Mouse (Mus musculus) cerebral cortex, adult 2 months (tissue): Measurements from ENCODE around the gene Ccdc86.

Experiments
- WGBS: fragments of 180-500 bp; shearing (Covaris S2); methylation state at CpG from one replicate; pipeline ENCODE4 v1.1.7; 2018; 5-methylcytosine and 5-hydroxymethylcytosine counted together

Gene Ccdc86

GRCm38 (mm10) chr19:10948416-10948815 lies 650 bp downstream of the Ccdc86 start:
- WGBS: under 1% methylated on average over 20 of the region's 20 CpGs

GRCm38 (mm10) chr19:10947219-10947618 lies 1.8 kb downstream of the Ccdc86 start:
- WGBS: 75% methylated on average over 5 of the region's 5 CpGs

DNA sequence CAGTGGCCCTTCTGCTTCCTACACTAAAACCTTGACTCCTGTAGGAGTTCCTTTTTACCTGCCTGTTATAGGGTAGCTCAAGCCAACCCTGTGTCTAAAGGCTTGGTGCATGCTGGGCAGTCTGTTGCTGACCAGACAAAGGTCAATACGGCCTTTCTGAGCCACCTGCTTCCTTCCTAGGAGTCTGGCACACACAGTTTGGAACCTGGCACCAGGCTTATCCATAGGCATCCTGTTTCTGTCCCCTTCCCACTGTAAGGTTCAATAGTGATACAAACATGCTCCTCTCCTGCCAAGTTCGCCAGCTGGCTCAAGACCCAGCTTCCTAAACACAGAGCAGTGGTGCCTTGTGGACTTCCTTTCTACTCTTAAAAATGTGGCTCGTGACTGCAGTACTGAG lies 2.6 kb downstream of the Ccdc86 start:
- WGBS: 60% methylated on average over 3 of the region's 3 CpGs

DNA sequence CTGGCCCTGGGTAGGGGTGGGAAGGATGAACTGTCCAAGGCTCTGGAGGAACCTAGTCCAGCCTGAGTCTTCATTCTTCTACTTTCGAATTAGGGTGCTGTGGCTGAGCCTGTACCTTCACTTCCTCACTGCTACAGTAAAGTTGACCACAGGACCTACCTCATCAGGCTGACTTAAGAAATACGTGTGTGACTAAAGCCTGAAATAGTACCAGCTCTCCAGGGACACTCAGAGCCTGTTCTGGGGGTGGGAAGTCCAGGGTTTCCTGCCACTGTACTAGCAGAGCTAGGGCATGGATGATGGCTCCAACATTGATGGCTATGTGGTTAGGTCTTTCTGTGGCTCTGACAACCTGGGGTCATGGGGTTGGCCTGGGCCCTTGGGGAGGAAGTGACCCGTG lies 5.1 kb downstream of the Ccdc86 start:
- WGBS: 77% methylated on average over 3 of the region's 3 CpGs

GRCm38 (mm10) chr19:10940801-10941457 lies 8.1 kb downstream of the Ccdc86 start:
- WGBS: 8% methylated on average over 40 of the region's 40 CpGs

DNA sequence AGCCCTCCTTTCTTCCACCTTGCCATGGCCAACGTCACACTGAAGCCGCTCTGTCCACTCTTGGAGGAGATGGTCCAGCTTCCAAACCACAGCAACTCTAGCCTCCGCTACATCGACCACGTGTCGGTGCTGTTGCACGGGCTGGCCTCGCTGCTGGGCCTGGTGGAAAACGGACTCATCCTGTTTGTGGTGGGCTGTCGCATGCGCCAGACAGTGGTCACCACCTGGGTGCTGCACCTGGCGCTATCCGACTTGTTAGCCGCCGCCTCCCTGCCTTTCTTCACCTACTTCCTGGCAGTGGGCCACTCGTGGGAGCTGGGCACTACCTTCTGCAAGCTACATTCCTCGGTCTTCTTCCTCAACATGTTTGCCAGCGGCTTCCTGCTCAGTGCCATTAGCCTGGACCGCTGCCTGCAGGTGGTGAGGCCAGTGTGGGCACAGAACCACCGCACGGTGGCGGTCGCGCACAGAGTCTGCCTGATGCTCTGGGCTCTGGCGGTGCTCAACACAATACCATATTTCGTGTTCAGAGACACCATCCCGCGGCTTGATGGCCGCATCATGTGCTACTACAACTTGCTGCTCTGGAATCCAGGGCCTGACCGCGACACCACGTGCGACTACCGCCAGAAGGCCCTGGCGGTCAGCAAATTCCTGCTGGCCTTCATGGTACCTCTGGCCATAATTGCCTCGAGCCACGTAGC lies 8.8 kb downstream of the Ccdc86 start:
- 22% methylated on average over 37 of the region's 37 CpGs for WGBS

DNA sequence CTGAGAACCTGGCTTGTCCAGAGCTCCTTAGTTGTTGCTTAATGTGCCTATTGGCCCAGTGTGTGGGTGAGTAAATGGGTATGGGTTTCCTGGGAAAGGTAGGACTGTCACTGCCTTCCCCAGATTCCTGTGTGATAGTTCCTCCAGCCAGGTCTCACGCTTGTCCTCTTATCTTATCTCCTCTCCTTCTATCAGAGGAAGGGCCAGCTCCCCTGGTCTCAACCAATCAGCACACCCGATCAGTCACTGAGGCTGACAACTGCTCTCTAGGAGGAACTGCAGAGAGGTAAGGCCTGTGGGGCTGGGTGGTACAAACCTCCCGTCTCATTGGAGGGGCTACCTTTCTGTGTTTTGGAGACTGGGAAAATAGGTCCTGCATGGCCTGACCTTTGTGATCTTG lies 10.3 kb downstream of the Ccdc86 start:
- 86% methylated on average over 3 of the region's 3 CpGs for WGBS

- WGBS: 53% methylated on average over 5 of the region's 5 CpGs
These were observed 11.9 kb downstream of the Ccdc86 start, which contains the start of gene Ptgdr2 for GRCm38 (mm10) chr19:10937110-10937563. TSS of gene Ptgdr2 (plus strand) at chr19:10937160.

DNA sequence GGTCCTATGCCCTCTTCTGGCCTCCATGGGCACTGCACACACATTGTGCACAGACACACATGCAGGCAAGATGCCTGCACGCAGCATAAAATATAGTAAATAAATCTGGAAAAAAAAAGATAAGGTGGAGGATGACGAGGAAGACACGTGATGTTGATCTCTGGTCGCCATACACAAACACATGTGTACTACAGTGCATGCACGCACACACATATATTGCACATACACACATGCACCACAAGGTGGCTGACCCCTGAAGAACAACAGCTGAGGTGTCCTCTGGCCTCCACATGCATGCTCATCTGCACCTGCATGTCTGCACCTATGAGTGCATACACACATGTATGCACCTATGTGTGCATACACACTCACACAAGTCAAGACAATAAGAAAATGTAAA lies 13.0 kb downstream of the Ccdc86 start:
- 85% methylated on average over 5 of the region's 5 CpGs for WGBS

- WGBS: 20% methylated on average over 5 of the region's 5 CpGs
These were observed 14.0 kb downstream of the Ccdc86 start for GRCm38 (mm10) chr19:10935029-10935428.

DNA sequence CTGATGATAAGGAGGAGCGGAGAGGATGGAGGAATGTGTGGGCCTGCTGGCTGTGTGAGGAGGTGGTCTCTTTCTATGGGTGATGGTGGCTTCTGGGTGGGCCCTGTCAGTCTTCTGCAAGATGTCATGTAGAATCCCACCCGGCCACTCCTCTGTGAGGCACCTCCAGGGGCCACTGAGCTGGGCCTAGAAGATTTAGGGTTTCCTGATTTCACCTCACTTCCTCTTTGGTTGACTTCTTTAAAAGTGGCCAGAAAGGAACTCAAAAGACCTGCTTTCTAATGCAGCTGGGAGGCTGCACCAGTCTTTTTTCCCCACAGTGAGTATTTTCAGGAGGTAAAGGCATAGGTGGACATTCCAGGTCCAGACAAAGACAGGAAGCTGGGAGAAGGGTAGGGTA lies 18.4 kb downstream of the Ccdc86 start:
- WGBS: 87% methylated on average over 2 of the region's 2 CpGs

GRCm38 (mm10) chr19:10926666-10927065 lies 22.4 kb downstream of the Ccdc86 start:
- WGBS: 48% methylated on average over 4 of the region's 4 CpGs

- 38% methylated on average over 6 of the region's 6 CpGs for WGBS
These were observed 22.9 kb downstream of the Ccdc86 start for GRCm38 (mm10) chr19:10926123-10926621.

- 77% methylated on average over 4 of the region's 4 CpGs for WGBS
These were observed 24.8 kb downstream of the Ccdc86 start for GRCm38 (mm10) chr19:10924220-10924619.

- WGBS: 49% methylated on average over 3 of the region's 3 CpGs
These were observed 28.0 kb downstream of the Ccdc86 start for GRCm38 (mm10) chr19:10921058-10921457.

DNA sequence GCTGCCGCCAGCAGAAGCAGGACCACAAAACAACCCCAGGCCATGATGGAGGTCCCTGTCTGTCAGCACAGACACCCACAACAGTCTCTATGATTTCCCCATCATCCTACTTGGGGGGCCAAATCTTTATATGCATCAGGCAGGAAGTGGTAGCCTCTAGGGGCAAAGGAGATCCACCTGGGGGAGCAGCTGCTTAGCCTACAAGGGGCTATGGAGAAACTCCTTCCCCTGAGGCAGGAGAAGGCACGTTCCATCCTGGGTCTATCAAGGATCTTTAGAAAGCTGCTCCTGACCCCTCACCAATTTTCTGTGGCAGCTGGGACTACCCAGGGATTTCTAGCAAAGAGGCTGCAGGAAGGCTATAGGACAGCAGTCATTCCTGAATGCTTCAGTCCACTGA lies 28.5 kb downstream of the Ccdc86 start, which contains the start of gene Zp1:
Zp1 (minus strand) TSS at position 101 of the 400 bp plus-strand sequence.
- WGBS: 81% methylated on average over 2 of the region's 2 CpGs

DNA sequence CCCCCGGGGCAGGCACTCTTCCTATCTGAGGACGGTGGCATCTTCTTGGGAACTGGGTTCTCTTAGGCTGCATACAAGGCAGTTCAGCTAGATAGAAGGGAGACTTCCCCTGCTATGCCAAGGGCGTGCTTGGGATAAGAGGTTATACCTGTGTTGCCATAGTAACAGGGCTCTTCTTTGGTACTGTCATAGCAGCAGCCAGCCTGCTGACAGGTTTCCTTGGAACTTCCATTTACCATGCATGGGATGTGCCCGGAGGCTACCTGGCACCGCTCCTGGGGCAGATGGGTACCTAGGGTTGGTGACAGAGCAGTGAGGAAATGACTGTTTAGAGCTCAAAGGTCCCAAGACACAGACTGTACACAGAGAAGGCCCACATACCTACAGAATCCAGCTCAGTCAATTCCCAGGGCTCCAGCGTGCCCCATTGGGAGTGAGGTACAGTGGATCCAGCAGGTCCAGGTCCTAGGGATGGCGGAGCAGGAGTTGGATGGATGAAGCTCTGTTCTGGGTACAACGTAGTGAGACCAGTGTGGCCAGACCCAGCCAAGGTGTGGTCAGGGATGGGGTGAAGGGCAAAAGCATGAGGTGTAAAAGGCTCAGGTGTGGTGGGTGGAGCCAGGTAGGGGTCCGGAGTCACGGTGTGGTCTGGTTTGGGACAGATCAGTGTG lies 30.6 kb downstream of the Ccdc86 start:
- 91% methylated on average over 10 of the region's 10 CpGs for WGBS

- WGBS: 79% methylated on average over 5 of the region's 5 CpGs
These were observed 32.6 kb downstream of the Ccdc86 start for GRCm38 (mm10) chr19:10916506-10916905.

DNA sequence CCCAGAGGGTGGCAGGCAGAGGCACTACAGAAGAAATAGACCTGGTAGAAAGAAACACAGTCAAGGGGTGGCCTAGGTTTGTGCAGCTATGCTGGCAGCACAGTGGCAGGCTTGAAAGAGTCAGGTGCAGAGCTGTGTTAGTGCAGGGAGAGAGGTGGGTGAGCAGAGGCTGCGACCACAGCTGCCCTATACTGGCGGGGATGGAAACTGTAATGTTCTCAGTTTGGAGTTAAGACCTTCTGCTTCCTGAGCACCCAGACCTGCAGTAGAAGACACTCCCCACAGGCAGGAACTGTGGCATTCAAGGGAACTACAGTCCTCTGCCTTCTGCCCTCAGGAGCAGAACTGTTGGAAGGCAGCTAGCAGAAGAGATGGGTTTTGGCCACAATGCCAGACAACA lies 34.2 kb downstream of the Ccdc86 start:
- WGBS: 79% methylated on average over 2 of the region's 2 CpGs

GRCm38 (mm10) chr19:10914291-10914690 lies 34.8 kb downstream of the Ccdc86 start:
- 74% methylated on average over 7 of the region's 7 CpGs for WGBS

DNA sequence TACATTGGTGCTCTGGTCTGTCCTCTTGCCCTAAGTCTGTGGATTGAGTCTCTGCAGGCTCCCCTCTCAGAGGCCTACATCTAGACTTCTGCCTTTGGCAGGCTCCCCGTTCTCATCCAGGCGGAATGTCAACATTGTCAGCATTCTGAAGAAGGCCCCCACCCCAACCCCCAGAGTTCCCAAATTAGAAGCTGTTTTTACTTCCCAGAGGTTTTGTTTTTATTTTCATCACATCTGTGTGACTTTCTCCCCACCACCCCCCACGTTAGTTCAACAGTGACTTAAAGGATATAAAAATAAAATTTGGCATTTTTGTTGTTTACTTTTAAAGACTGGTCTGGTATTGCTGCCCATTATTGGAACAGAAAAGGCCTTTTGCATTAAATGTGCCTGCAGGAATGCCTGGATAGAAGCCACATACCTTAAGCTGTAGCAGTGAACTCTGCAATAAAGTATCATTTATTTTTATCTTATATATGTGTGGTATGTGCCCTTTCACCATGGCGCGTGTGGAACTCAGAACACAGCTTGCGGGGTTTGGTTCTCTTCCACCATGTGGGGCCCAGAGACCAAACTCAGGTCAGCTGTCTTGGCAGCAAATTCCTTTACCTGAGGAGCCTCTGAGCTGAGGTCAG lies 39.9 kb downstream of the Ccdc86 start:
- WGBS: 68% methylated on average over 6 of the region's 6 CpGs

GRCm38 (mm10) chr19:10907891-10908290 lies 41.2 kb downstream of the Ccdc86 start:
- WGBS: 63% methylated on average over 3 of the region's 3 CpGs
